Mouse (Mus musculus) adrenal gland, adult 18-20 months (tissue): Measurements from ENCODE around the gene Svs5. TPM values are rescaled to one million over a fixed set of nuclear protein-coding genes. Genes with fewer than 3 reads are reported as not detected.
"Not testable (repeated sequence)": the region's sequence is repeated elsewhere in the genome, so short reads cannot be mapped to it uniquely, and the experiment has no call there.

Experiments
- DNase-seq, 2 experiments: peaks; one replicate each; pipeline ENCODE4 v3.0.0; 2021 to 2022; ENCODE audit warnings: low spot score in 2 of 2
- long read RNA-seq, 2 experiments: library from polyadenylated mRNA; stranded (forward); transcript quantifications; one replicate each; pipeline ENCODE4 v2.0.0; 2021
- total RNA-seq, 2 experiments: library from RNA; stranded (reverse); gene quantifications; 1 replicate in 1 of 2; 2 replicates in 1 of 2; pipeline ENCODE4 v1.2.3; 2021

Svs5 gene
- 1 to 10 TPM; 1.6 to 3.7 TPM for total RNA-seq
- long read RNA-seq, experiment 1, result 0 reads
- long read RNA-seq, experiment 2, transcript Svs5-201 (3 exons, 628 nt), result major isoform, 7 of 8 reads
- long read RNA-seq, experiment 2, partial matches to known transcripts, result 1 of 8 reads
- long read RNA-seq, experiment 2, other reads (novel, unspliced or antisense), result 0 of 8 reads

DNA sequence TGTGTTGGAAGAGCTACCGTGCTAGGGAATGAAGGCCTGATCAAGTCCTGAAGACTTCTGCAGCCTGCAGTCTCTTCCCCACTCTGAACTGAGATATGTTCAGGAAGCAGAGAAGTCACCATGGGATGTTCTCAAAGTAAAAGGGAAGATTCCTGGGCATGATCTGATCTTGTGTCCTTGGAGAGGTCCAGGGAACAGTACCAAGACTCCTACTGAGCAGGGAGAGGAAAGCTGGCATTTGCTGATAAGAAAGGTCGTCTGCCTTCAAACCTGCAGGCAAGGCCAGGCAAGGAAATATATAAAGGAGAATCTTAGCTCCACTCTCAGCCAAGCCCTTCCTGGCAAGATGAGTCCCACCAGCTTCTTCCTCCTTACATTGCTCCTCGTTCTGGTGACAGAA lies at the start of gene Svs5:
Gene Svs5 (plus strand): TSS at position 301 of the 400 bp plus-strand sequence.
- DNase-seq, result not testable (repeated sequence)

DNA sequence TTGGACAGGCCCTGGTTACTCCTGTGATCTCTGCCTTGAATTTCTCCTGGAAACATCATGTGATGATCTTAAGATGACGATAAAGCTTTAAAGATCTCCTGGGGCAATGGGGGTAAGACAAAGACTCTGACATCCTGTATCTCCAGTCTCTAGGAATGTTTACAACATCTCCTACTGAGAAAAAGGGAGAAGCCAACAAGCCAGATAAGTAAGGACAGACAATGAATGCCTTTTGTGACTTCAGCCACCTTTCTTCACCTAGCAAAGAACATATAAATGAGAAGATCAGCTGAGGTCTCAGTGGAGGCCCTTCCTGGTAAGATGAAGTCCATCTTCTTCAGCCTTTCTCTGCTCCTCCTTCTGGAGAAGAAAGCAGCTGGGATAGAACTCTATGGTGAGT lies 43.6 kb upstream of the Svs5 start, which contains the start of gene Svs3a:
Gene Svs3a (plus strand): TSS at position 301 of the 400 bp plus-strand sequence.
- DNase-seq, result not testable (repeated sequence)

DNA sequence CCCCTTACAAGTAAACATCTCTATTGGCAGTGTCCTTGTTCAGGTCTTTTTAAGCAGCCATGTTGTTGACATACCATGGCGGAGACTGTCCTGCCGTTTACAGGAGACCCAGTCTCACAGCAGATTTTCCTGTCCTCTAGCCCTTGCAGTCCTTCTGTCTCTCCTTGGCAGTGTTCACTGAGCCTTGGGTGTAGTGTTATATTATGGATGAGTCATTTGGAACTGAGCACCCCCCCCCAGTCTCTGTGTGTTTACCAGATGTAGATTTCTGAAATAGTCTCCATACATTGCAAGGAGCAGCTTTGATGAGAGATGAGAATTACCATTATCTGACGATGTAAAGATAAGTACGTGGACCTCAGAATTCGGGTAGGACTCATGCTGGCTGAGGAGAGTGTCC lies 19.9 kb upstream of the Svs5 start:
- no peak for DNase-seq

DNA sequence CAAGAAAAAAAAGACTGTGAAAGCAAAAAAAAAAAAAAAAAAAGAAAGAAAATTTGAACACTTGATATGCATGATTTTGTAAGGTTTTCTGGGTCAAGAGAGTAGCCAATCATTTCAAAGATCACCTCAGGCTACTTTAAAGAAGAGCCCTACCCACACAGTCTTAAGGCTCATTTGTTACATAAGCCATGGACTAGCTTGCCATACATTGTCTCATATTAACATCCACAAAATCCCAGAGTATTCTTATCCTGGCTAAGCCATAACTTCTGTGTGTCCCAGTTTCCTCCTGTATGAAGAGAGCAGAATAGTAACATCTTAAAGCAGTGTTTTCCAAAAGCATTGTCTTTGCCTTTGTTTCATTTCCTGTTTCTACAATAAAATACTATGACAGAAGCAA lies 17.1 kb upstream of the Svs5 start:
- DNase-seq, result not testable (repeated sequence)

DNA sequence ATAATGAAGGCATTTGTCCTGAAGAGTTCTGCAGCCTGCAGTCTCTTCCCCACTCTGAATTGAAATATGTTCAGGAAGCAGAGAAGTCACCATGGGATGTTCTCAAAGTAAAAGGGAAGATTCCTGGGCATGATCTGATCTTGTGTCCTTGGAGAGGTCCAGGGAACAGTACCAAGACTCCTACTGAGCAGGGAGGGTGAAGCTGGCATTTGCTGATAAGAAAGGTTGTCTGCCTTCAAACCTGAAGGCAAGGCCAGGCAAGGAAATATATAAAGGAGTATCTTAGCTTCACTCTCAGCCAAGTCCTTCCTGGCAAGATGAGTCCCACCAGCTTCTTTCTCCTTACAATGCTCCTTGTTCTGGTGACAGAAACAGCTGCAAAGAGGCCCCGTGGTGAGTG lies 16.1 kb upstream of the Svs5 start, which contains the start of gene Svs6:
Gene Svs6 (plus strand): TSS at position 301 of the 400 bp plus-strand sequence.
- DNase-seq, result not testable (repeated sequence)

DNA sequence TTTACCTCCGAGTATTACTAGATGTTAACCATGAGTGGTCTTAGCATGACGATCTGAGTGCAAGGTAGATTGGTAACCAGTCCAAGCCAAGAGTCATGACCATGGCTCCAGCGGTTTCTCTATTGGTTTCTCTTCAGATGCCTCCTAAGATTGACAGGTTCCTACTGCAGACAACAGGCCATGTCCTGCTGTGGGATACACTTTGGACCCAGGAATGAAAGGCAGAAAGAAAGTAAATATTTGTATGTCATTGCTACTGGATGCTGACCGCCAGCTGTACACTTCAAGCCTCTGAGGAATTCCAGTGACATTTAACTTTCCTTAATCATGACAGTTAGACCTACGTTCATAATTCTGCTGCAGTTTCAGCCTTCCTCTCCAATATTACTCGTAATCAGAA lies 11.6 kb upstream of the Svs5 start:
- DNase-seq, result no peak

GRCm38 (mm10) chr2:164343732-164344131 lies 11.2 kb downstream of the Svs5 start:
- not testable (repeated sequence) for DNase-seq

GRCm38 (mm10) chr2:164347697-164348096 lies 15.2 kb downstream of the Svs5 start:
- not testable (repeated sequence) for DNase-seq

- DNase-seq, result peak; percentile 24 to 30
These were observed 16.4 kb downstream of the Svs5 start for GRCm38 (mm10) chr2:164348980-164349379.

DNA sequence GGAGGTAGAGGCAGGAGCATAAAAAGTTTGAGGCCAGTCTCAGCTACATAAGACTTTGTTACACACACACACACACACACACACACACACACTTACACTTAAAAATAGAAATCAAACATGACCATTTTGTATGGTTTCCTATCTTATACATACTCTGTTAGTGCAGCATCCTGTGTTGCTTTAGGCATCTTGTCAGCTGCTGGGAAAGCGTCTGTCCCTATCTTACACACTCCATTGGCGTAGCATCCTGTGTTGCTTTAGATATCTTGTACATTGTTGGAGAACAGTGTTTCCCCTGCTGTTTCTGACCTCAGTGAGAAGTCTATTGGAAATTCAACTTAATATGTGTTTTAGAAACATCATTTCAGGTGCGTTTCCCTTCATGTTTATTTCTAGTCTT lies 20.2 kb downstream of the Svs5 start:
- no peak for DNase-seq

- no peak for DNase-seq
These were observed 20.8 kb downstream of the Svs5 start for GRCm38 (mm10) chr2:164353356-164353755.

- DNase-seq, result no peak
These were observed 23.8 kb downstream of the Svs5 start for GRCm38 (mm10) chr2:164356177-164356967.

DNA sequence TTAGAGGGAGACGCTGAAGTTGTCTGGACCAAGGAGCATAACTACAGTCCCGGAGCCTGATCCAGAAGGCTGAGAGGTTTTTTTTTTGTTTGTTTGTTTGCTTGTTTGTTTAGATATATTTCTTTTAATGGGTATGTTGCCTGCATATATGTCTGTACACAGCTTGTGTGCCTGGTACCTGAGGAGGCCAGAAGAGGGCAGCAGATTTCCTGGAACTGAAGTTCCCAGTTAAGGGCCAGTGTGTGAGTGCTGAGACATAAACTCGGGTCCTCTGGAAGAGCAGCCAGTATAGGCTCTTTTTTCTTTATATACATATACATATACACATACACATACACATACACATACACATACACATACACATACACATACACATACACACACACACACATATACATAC lies 25.8 kb downstream of the Svs5 start:
- no peak for DNase-seq

DNA sequence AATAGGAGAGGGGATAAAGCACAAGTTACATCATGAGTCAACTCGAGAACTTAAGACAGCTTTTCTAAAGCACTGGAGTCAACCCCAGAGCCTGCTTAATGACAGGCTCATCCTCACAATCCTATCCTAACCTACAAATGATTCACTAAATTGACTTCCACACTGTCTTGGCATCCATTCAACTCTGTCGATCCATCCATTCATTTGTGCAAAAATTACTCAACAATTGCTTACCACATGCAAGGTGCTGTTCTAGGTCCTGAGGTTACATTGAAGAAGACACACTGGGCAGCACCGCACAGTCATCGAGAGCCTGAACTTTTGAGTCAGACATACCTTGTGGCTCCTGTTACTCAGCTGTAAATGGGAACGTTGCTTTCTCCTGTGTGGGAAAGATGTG lies 26.5 kb downstream of the Svs5 start:
- DNase-seq, result no peak

DNA sequence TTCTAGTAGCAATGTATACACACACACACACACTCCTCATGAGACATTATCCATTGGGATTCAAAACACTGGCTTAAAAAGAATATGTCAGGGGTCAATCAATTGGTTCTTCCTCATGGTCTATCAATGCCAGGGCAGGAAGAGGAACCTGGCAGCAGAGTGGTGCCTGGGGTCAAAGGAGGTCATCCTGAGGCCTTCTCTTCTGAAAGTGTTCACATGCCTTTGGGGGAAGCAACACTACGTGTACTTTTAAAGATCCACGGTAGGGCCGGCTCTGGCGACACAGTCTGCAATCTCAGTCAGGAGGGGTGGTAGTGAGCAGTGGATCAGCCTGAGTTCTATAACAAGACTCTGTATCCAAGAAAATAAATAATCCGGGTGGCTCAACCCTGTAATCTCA lies 27.1 kb downstream of the Svs5 start:
- no peak for DNase-seq

- DNase-seq, result no peak
These were observed 28.6 kb downstream of the Svs5 start for GRCm38 (mm10) chr2:164360974-164361657.

DNA sequence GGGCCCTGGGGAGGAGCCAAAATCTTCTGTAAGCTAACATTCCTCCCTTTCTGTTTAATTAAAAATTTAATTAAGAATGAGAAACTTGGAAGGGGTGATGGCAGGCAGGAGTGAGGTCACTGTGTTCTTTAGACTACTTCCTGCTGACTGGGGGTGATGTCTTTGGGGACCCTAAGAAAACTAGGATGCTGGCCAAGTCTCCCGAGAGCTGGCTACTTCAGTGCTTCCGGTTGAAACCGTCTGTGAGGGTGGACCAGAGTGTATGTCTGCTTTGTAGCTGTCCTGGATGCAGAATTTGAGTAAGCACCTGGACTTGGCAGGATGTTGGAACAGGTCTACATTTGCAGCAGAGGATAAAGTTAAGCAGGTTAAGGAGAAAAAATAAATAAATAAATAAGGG lies 34.4 kb downstream of the Svs5 start:
- no peak for DNase-seq

DNA sequence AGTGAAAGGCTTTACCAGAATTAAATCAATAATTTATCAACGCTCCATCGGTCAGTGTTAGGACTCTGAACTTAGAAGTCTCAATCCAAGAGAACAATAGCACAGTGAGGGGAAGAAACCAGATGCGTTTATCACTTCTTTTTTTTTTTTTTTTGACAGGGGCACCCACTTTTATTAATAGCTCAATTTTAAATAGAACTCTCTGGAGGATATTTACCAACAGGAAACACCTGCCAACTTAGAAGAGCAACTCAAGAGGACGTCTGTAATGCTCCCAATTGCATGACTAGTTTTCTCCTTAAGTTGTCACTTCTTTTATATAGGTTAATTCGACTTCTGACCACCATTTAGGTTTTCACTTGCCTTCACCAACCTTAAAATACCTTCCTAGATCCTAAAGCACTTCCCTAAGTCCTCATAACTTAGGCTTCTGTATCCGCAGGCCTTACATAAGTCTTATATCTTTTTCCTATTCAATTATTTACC lies 36.1 kb downstream of the Svs5 start:
- DNase-seq, result no peak

- DNase-seq, result no peak
These were observed 38.8 kb downstream of the Svs5 start for GRCm38 (mm10) chr2:164371371-164371770.

GRCm38 (mm10) chr2:164372408-164373053 lies 40.0 kb downstream of the Svs5 start:
- DNase-seq, result no peak

DNA sequence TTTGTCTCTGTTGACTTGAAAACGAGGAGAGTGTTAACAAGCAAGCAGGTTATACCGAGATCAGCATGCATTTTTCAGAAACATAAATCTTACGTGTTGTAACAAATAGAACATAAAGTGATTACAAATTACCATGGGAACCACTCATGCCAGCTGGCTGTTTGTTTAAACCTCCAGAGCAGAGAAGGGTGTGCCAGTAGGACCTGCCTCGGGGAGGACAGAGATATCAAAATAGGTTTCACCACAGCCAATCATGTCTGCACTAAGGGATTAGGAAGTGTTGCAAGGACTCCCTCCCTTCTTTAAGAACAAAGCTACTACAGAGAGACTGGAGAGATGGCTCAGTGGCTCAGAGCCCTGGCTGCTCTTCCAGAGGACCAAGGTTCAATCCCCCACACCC lies 40.6 kb downstream of the Svs5 start:
- DNase-seq, result no peak
